Mouse (Mus musculus) hindlimb bud, embryonic 11.5 days (tissue): Measurements from ENCODE around the gene Cd47.

Source experiments
- DNase-seq: peaks from one replicate; pipeline ENCODE4 v3.0.0-alpha.2; 2012; ENCODE audit warnings: low read depth, low spot score; ENCODE audit errors: extremely low spot score

The Cd47 gene

DNA sequence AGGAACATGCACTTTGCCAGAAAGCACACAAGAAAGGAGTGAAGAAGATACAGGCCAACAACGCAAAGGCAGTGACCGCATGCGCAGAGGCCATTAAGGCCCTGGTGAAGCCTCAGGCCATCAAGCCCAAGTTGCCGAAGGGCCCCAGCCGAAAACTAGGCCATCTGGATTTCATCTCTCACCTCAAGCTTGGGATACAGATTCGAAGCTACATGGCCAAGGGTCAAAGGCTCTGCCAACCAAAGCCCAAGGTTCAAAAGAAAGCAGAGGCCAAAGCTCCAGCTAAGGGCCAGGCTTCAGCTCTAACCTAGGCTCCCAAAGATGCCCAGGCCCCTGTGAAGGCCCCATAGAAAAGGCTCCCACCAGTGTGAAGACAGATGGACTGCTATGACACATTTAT, 14.2 kb upstream of the Cd47 start:
- DNase-seq, result no peak

DNA sequence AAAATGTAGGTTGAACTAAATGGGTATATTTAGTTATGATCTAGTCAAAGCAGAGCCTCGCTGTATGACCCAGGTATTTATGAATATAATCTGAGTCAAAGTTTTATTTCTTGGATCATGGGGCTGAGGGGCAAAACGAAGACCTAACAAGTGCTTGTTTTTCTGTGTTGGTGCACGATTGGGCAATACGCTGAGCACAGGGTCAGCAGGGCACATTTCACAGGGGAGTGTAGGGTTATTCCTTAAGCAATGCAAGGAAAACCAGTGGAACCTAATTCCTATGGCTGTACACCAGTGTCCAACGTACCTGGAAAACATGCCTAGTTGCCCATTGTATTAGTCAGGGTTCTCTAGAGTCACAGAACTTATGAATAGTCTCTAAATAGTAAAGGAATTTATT, 12.6 kb upstream of the Cd47 start:
- DNase-seq, result no peak

DNA sequence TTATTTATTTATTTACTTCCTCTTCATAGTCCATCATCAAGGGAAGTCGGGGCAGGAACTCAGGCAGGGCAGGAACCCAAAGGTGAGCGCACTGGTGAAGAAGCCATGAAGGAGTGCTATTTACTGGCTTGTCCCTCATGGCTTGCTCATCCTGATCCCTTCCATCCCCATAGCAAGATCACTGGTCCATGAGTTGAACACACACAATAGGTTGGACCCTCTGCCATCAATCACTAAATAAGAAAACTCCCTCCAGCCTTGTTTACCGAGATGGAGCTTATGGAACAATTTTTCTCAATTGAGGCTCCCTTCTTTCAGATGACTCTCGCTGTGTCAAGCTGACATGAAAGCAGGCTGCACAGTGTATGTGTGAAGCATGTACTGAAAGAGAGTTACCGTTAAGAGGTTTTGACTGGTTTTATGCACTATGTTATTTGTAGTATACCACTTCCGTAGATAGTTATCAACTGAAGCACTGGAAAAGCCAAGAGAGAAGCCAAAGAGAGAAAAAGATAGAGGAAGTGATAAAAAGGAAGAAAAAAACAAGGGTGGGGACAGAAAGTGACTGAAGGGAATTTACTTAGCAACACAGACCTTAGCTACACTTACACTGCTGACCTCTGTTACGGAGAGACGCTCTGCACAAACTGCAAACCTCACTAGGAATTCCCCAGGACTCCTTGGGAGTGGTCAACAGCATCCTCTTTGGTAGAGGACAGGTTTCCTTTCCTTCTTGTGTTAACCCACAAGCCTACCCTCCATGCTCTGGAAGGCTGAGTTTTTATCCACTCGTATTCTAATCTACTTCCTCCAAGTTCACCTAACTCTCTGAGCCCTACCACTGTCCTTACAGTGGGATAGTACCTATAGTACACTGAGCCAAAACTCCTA, 9.5 kb upstream of the Cd47 start:
- DNase-seq, result no peak

DNA sequence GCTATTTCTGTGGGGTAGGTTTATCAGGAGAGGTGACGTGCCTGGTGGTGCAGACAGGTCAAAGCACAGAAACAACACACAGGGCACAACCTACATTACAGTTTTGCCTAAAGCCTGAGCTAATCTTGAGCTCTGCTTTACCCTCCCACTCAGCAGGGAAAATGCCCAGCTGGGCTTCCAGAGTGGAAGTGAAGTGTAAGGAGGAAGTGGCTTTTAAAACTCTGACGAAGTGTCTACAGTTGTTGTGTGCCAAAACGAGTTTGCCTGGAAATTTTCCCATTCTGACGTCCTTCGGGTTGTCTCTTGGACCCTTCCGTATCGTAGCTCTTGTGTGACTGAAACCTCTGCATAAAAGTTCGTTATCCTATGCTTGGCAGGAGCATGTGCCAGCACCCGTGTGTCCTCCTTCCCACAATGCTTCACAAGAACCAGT, 7.9 kb upstream of the Cd47 start:
- no peak for DNase-seq

DNA sequence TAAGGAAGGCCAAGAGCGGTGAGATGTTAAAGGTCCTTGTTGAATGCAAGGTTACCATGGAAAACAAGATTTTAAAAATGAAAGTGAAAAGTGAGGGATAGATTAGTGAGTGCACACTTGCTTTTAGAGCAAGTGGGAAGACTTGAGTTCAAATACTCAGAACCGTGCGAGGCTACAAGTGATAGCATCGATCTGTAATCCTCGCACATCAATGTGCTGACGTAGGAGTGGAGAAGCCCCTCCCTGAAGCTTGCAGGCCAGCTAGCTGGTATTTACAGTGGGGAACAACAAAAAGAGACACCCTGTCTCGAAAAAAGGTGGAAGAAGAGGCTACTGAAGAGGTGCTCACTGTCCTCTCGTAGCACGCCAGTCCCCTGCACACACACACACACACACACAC, 6.7 kb upstream of the Cd47 start:
- no peak for DNase-seq

DNA sequence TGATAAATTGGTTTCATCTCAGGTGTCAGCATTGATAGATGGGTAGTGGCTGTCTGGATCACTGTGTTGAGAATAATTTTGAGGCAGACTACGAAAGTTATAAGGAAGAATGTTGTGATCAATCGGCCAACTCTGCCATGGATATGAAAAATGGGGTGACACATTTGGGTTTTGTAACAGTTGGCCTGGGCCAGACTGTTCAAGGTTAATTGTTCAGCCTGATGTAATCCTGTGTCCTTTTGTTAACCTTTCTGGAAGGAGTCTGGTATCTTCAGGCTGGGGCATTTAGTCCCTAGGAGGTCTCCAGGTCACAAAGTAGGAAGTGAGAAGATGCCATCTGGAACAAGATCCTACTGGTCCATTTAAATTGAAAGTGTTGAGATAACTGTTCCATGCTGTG, 4.1 kb upstream of the Cd47 start:
- no peak for DNase-seq

DNA sequence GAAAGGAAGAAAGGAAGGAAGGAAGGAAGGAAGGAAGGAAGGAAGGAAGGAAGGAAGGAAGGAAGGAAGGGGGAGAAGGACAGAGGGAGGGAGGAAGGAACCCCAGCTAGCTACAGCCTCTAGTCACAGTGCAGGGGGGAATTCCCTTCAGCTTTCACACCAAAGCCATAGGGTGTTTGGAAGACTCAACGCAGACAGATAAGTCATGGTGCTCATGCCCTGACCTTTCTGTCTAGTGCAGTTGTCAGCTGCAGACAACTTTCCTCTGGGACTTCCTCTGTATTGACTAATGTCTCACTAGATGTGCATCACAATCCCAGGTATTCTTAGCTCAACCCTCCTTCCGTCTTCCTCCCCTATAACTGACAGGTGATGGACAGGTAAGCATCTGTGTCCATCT, 3.4 kb upstream of the Cd47 start:
- DNase-seq, result no peak

DNA sequence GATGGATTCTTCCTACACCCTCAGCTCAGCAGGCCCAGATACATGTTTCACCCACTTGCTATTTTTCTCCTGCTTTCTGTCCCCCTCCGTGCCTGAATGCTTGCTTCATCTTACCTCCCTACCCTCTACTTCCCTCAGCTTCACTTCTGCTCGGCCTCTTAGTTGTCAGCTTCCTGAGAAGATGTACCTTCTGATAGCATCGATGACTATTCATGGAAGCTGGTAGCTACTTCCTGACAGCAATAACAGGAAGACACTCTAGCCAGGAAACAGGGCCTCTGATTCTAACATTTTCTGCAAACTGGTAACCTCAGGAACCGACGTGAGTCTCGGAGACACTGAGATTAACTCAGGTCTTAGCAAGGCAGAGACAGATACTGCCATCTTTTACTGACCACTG, 1.5 kb upstream of the Cd47 start:
- no peak for DNase-seq

DNA sequence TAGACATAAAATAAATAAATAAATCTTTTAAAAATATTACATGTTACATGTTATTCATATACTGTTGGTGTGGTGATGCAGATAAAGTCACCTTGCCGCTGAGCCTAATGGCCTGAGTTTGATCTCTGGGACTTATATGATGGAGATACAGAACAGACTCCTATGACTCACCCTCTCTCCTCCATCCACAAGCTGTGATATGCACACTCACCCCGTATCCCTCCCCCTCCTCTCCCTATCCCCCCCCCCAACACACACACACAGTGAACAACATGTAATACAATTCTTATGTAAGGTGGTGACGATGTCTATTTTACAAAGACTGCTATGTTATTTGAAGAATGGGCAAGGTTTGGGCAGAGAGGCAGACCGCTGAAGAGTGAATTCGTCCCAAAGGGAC, 663 bp downstream of the Cd47 start:
- DNase-seq, result no peak

DNA sequence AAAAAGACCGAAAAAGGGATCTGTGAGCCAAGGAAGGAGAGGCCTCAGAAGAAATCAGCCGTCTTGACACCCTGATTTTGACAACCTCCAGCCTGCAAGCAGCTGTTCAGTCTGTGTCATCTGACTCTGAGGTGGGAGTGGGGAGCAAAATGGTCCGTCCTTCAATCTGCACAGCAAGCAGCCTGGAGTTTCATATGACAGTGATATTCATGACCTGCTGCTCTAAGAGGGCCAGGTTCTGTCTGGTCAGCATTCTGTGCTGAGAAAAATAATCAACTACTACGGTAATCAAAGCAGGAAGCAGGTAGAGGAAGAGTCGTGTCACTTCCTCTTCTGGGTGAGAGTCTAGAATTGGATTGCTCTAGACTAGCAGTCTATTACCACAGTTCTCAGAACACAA, 1.1 kb downstream of the Cd47 start:
- no peak for DNase-seq

DNA sequence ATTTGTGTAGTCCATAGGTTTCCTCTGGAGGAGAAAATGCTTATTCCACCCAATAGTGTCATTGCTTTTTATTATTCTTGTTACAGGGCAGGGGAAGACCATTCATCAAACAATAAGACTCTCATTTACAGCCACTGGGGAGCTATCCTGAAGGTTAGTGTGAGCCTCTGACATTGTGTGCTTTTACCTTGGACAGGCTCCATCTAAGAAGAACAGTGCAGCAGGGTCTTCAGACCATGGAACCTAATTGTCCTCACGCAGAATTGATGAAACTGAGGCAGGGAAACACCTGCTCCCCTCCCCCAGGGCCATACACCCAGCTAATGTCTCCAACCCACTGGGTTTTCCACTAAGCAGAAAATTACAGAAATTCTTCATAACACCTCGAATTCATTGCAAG, 2.7 kb downstream of the Cd47 start:
- no peak for DNase-seq

DNA sequence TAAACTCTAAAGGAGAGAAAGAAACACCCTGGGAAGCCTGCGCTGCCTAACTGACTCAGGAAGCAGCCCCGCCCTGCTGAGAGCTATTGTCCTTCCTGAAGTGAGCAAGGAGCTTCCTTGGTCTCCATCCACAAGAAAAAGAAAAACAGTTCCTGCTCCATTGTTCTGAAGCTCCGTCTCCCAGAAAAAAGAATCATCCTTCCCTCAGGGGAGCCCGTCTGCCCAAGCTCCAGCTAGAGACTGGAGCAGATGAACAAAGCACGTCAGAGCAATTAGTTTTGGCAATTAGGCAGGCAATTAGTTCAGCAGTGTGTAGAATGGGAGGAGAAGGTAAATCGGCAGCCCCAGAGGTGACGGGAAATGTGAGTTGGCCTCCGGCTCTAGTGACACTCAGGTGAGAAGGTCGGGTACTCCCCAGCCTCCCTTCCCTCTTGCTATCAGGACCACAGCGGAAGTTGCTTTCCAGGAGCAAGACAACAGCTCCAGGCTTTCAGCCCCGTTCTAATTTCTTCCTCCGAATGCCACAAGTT, 3.7 kb downstream of the Cd47 start:
- DNase-seq, result no peak

DNA sequence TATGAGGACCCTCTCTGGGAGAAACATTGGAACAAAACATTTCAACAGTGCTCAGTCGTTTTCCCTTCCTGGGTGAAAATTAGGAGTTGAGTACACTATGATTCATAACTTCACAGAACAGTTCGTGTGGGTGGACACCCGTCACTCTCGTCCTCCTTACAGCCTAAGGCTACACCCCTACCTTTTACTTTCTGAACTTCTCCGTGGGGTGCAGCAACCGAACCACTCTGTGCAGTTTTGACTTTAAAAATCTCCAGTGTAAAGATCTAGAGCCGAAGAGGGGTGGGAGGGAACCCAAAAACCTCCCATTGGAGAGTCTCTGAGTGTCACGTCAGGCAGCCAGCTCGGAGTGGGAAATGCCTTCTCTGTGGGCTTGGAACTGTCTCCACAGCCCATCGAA, 6.6 kb downstream of the Cd47 start:
- no peak for DNase-seq

DNA sequence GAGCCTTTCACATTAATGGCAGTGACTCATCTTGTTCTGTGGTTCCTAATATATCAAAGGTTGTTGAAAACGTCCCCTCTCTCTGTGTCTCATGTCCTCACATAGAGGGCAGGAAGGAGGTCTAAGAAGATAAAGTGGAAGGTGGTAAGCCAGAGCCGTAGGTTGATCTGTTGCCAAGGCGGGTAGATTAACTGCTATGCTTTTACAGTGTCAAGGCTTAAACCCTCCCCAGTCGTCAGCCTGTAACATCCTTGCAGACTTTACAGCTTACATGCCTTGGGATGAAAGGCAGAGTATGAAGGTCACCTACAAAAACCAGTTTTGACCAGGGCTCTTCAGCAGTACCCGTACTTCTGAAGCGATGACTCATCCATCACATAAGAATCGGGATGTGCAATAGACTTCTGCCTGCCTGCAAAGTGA, 7.1 kb downstream of the Cd47 start:
- DNase-seq, result no peak

DNA sequence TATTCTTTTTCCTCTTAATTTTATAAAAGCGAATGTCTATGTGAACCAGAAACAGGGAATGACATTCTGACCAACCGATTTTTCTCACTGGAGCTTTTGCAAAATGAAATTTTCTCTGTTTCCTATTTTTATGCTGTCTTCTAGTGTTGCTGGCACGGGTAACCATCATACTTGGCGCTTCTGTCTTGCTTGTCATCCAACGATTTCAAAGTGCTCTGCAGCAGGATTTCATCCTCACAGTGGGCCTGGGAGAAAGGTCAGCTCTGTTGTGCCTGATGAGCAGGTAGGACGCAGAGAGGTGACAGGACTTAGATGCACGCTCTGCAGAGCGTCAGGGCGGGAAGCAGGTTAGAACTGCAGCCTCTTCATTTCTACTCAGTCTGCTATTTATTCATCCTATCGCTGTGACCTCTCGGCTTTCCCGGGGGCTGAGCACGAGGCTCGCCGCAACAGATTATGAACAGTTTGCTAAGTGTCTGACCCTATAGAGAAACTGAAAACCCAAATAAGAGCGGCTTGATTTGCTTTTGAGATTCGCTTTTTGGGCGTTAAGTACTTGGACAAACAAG, 7.6 kb downstream of the Cd47 start:
- DNase-seq, result no peak

DNA sequence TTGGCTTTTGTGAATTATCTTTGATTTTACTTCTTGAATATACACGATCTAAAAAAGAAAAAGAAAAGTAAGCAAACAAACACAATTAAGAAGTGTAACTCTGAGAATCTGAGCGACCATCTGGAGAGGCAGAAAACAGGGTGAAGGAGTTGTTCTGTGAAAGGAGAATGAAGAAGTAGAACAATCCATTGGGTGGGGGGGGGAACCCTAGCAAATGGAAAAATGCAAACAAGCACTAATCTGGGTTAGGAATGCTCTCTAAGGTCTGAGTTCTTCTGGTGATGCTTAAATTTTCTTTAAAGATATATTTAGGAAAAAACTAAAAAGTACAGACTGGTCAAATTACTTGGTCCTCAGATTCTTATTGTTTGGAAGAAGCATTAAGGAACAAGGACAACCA, 11.6 kb downstream of the Cd47 start:
- DNase-seq, result no peak

DNA sequence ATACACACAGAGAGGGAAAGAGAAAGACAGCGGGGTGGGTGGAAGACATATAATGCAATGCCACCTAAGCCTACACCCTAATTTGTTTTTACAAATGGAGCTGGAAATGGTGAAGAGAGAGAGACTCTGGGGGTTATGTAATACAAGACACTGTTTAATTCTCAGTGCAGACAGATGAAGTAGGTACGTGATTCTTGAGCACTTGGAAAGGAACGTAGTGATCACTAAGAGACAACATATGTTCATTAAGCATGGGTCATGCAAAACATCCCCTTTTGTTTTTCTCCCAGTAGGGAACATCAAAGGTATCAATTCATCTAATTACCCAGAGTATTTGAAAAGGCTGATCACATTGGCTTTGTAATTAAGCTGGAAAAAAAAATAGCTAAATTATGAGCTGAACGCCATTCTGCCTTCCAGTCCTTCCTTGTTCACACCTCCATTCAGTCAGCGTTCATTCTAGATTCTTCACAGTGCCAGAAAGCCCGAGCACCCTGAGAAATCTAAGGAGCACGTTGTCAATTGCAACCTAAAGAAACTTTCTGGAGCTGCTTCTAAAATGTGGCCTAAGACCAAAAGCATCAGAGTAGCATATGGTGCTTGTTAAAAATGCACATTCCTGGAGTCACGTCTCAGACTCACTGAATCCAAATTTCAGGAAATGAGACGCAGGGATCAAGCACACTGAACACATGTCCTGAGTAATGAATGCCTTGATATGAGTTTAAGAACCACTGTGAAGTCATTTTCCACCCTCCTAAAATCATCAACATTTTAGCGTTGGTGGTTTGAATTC, 12.7 kb downstream of the Cd47 start:
- peak; percentile 60 for DNase-seq

DNA sequence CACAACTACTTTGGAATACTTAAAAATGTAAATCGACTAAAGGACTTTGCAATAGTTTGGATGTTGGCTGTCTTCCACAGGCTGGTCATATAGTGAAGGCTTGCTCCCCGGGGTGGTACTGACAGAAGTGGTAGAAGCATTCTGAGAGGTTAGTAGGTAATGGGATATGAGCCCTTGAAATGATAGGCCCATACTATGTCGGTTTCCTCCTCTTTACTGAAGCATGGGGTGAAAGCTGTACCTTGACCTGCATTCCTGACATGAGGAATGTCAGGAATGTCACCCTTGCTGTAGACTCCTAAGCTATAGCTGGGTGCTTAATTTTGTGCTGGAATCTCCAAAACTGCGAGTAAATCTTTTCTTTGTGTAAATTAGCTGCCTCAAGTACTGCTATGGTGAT, 14.1 kb downstream of the Cd47 start:
- no peak for DNase-seq

DNA sequence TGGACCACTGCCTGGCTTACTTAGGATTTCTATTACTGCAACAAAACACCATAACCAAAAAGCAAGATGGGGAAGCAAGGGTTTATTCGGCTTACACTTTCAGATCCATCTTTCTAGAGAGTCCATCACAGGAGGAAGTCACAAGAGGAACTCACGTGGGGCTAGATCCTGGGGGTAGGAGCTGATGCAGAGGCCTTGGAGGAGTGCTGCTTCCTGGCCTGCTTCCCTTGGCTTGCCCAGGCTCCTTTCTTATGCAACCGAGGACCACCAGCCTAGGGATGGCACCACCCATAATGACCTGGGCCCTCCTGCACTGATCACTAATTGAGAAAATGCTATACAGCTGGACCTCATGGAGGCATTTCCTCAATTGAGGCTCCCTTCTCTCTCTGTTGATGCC, 16.6 kb downstream of the Cd47 start:
- no peak for DNase-seq

DNA sequence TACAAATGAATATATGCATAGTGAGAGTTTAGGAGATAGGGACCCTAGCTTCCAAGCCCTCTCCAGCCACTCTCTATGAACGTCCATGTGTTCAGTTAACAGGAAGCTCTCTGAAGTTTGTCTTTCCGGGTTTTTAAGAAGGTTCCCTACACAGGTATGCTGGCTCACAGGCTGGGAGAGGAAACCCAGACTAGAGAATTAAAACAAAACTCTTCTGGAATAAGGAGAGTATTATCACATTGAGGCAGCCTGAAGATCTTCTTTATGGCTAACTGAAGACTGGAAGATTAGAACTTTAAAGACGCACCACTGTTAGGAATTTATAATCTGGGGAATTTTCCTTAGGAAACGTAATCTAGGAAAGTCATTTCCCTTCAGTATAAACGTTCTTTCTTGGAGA, 17.8 kb downstream of the Cd47 start:
- no peak for DNase-seq

DNA sequence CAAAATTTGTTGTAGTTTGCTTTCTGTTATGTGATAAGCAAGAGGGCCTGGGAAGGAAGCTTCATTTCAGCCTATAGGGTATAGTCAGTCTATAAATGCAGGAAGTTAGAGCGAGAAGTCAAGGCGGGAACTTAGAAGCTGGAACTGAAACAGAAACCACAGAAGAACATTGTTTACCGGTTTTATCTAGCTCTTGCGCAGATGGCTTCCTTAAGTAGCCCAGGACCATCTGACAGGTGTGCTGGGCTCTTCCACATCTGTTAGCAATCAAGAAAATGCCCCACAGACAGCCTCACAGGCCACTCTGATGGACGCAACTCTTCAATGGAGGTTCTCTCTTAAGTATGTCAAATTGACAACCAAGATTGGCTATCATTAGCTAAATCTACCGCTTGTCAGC, 18.3 kb downstream of the Cd47 start:
- DNase-seq, result no peak

DNA sequence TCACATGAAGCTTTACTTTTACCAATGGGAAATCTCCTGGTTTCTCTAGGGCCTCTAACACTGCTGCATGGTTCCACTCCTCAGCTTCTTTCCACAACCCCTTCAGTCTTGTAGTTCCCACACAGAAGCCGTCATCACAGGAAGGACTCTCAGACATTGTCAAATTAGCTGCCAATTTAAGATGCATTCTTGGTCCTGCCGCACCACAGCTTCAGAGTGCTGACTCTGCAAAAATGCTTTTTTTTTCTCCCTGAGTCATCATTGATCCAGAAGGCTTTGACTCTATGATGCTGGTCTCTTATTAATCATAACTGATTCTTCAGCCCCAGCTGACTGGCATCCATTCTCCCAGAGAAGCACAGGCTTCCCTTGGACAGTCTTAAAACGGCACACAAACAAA, 19.2 kb downstream of the Cd47 start:
- DNase-seq, result no peak
